8 mouse cellular contexts compared by ENCODE assay signal in the genomic region with DNA sequence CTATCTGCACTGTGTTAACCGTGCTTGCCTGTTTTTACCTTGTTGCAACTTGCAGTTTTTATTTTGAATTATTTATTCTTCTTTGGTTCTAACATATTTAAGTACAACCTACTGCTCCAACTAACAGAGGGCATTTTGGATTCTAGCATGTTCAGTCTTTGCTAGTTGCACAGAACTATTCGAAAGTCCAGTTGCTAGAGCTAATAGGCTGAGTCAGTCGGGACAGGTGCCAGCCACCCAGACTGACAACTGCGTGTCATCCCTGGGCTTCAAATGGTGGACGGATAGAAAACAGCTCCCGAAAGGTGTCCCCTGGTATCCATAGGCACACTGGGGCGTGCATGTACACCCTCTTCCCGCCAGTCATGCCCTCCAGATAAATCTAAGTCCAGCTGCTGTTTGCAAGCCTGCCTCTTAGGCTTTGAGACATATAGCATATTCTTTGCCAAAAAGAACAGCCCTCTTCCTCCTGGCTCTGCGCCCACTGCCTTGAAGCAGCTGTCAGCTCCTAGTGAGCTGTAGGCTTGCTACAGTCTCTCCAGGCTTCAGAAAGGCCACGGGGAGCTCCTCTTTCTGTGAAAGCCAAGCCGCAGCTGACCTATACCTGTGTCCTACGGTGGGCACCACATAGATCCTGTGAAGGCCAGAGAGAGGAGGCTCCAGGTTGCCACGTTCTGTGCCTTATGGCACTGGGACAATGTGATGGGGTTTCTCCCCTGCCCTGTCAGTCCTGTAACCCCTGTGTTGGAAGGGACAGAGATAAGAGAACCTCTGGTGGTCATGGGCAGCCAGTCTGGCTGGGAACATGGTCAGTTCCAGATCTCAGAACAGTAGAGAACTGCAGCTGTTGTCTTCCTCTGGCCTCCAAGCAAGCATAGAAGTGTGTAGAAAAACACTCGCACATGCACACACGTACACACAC.
DNase-seq lines count a peak whose midpoint lies in the region; ATAC-seq lines count a peak whose summit lies in the region.
"Had no signal": no experiment of that assay in that cellular context is flagged by ENCODE, and none has a peak within 500 bp of the region (broad histone marks: within the 10 kb centered on the region; RNA-seq: fewer than 3 reads in every experiment).

No protein-coding gene starts in this region.

- H3K27me3 ChIP-seq in kidney, embryonic 16.5 days (ENCODE audit: insufficient read depth, low read length), result no peaks in the 10 kb centered on the region
- no peaks in the 10 kb centered on the region for H3K27me3 ChIP-seq in heart, embryonic 16.5 days (ENCODE audit: control insufficient read depth, insufficient read depth, low read length)
- no peaks in the 10 kb centered on the region for H3K27me3 ChIP-seq in stomach, embryonic 16.5 days (ENCODE audit: control insufficient read depth, insufficient read depth, low read length)
- H3K27me3 ChIP-seq: midbrain, embryonic 12.5 days had no signal

- no peak overlapping the region for H3K4me2 ChIP-seq in kidney, embryonic 16.5 days (replicated peaks; ENCODE audit: low read depth, low read length)
- H3K4me2 ChIP-seq in heart, embryonic 16.5 days (ENCODE audit: low read depth, low read length), result no peak overlapping the region
- H3K4me2 ChIP-seq in stomach, embryonic 16.5 days (ENCODE audit: low read depth, low read length), result no peak overlapping the region
- H3K4me2 ChIP-seq: midbrain, embryonic 12.5 days had no signal

- no peaks in the 10 kb centered on the region for H3K9me3 ChIP-seq in kidney, embryonic 16.5 days (ENCODE audit: low read length)
- no peaks in the 10 kb centered on the region for H3K9me3 ChIP-seq in heart, embryonic 16.5 days (replicated peaks; ENCODE audit: control insufficient read depth, low read length)
- no peaks in the 10 kb centered on the region for H3K9me3 ChIP-seq in stomach, embryonic 16.5 days (replicated peaks; ENCODE audit: control insufficient read depth, low read length)
- H3K9me3 ChIP-seq: midbrain, embryonic 12.5 days had no signal

- H3K27ac ChIP-seq in kidney, embryonic 16.5 days (ENCODE audit: low read length), result no peak overlapping the region
- no peak overlapping the region for H3K27ac ChIP-seq in heart, embryonic 16.5 days (ENCODE audit: low read length)
- H3K27ac ChIP-seq in stomach, embryonic 16.5 days (ENCODE audit: low read length), result no peak overlapping the region
- H3K27ac ChIP-seq: midbrain, embryonic 12.5 days had no signal

- WGBS in kidney, embryonic 16.5 days, result 76% methylated on average over 15 of the region's 15 CpGs
- 67% methylated on average over 15 of the region's 15 CpGs for WGBS in heart, embryonic 16.5 days
- WGBS in stomach, embryonic 16.5 days, result 68% methylated on average over 15 of the region's 15 CpGs

- H3K4me3 ChIP-seq in kidney, embryonic 16.5 days (ENCODE audit: low read length), result no peak overlapping the region
- H3K4me3 ChIP-seq in heart, embryonic 16.5 days (ENCODE audit: low read length), result no peak overlapping the region
- H3K4me3 ChIP-seq in stomach, embryonic 16.5 days (replicated peaks; ENCODE audit: low read length), result no peak overlapping the region
- H3K4me3 ChIP-seq: midbrain, embryonic 12.5 days had no signal

- ATAC-seq in kidney, embryonic 16.5 days (ENCODE audit: low FRiP score, low TSS enrichment), result 0 out of 2 replicates have a peak, but pooled peaks have one; percentile 57
- peak; percentile 58 for ATAC-seq in heart, embryonic 16.5 days (replicated peaks; ENCODE audit: extremely low read depth, insufficient read depth, low FRiP score)
- peak; percentile 42; the same call in 1 of the 2 replicates for ATAC-seq in stomach, embryonic 16.5 days (ENCODE audit: insufficient read depth, low FRiP score)
- ATAC-seq in erythroblast, adult 5-6 weeks (replicated peaks; ENCODE audit: low FRiP score, poor library complexity, severe bottlenecking), result no peak

- intact Hi-C loops in left cerebral cortex, postnatal 14 days (cut with DNase I), result no loop called here

- H3K4me1 ChIP-seq in kidney, embryonic 16.5 days (ENCODE audit: insufficient read depth, low read length), result no peaks in the 10 kb centered on the region
- H3K4me1 ChIP-seq in heart, embryonic 16.5 days (ENCODE audit: control insufficient read depth, insufficient read depth, low read length), result peaks cover 3% of the 10 kb centered on the region; the same call in 1 of the 2 replicates
- peaks cover 7% of the 10 kb centered on the region; the same call in 1 of the 2 replicates for H3K4me1 ChIP-seq in stomach, embryonic 16.5 days (ENCODE audit: control insufficient read depth, insufficient read depth, low read length)
- H3K4me1 ChIP-seq: midbrain, embryonic 12.5 days had no signal

- H3K9ac ChIP-seq in kidney, embryonic 16.5 days (replicated peaks; ENCODE audit: low read length), result no peak overlapping the region
- no peak overlapping the region for H3K9ac ChIP-seq in heart, embryonic 16.5 days (ENCODE audit: low read length)
- no peak overlapping the region for H3K9ac ChIP-seq in stomach, embryonic 16.5 days (ENCODE audit: low read length)
- H3K9ac ChIP-seq: midbrain, embryonic 12.5 days had no signal

- H3K36me3 ChIP-seq in kidney, embryonic 16.5 days (ENCODE audit: insufficient read depth, low read length), result no peaks in the 10 kb centered on the region
- H3K36me3 ChIP-seq in heart, embryonic 16.5 days (ENCODE audit: control insufficient read depth, insufficient read depth), result no peaks in the 10 kb centered on the region
- H3K36me3 ChIP-seq in stomach, embryonic 16.5 days (ENCODE audit: control insufficient read depth, insufficient read depth, low read length), result no peaks in the 10 kb centered on the region
- H3K36me3 ChIP-seq: midbrain, embryonic 12.5 days had no signal

- DNase-seq in kidney, adult 8-10 months, result no peak
- peak; percentile 71 for DNase-seq in adrenal gland, postnatal 25 days
- DNase-seq in left cerebral cortex, postnatal 14 days (ENCODE audit: low spot score in 2 of 2), result peak; percentile 78 to 85

Comparison
In these comparisons a context has a peak if more than half of its experiments do, and no peak if none do; other contexts are left out.
1. DNase-seq: peak in adrenal gland, postnatal 25 days (single experiment) and left cerebral cortex, postnatal 14 days (2 of 2); none in kidney, adult 8-10 months (0 of 2).